ENCODE assay signal across 17 mouse cellular contexts in the genomic region with DNA sequence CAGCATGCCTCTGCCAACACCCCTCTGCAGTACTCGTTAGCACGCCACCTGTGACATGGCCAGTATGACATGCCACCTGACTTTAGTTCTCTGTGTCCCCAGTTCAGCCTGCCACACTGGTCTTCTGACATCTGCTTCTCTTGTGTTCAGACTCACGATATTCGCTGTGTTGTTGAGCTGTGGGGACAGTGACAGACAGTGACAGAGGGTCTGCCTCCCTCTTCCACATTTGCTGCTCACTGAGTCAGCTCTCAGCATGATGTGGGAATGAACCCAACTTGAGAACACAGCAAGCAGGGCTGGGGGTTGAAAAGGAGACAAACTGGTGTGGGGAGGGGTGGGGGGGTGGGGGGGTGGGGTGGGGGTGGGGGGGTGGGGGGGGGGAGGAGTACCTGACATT.
"Had no signal": no experiment of that assay in that cellular context is flagged by ENCODE, and none has a peak within 500 bp of the region (broad histone marks: within the 10 kb centered on the region; RNA-seq: fewer than 3 reads in every experiment).

No protein-coding gene starts in this region.

- H3K36me3 ChIP-seq: liver, embryonic 13.5 days; lung, embryonic 15.5 days; midbrain, embryonic 15.5 days; stomach, embryonic 15.5 days had no signal

- ATAC-seq: liver, postnatal 0 days; midbrain, embryonic 15.5 days had no signal

- H3K4me1 ChIP-seq: liver, embryonic 13.5 days; lung, embryonic 15.5 days; midbrain, embryonic 15.5 days; stomach, embryonic 15.5 days had no signal

- H3K27me3 ChIP-seq: liver, embryonic 13.5 days; lung, embryonic 15.5 days; midbrain, embryonic 15.5 days; stomach, embryonic 15.5 days had no signal

- H3K27ac ChIP-seq: kidney, postnatal 0 days; layer of hippocampus, adult 2 months; liver, embryonic 13.5 days; lung, embryonic 15.5 days; macrophage; midbrain, embryonic 15.5 days; stomach, embryonic 15.5 days had no signal

- H3K4me2 ChIP-seq: liver, embryonic 13.5 days; lung, embryonic 15.5 days; midbrain, embryonic 11.5 days; midbrain, embryonic 15.5 days; stomach, embryonic 15.5 days had no signal

- H3K9me3 ChIP-seq: liver, embryonic 13.5 days; lung, embryonic 15.5 days; midbrain, embryonic 15.5 days; stomach, embryonic 15.5 days had no signal

- DNase-seq: kidney, adult 8-10 months; kidney, postnatal 36 days; liver; liver, embryonic 13.5 days; liver, postnatal 0 days; lung, postnatal 14 days; right cerebral cortex, postnatal 14 days; thymus, adult 2 months; thymus, postnatal 4 days had no signal

- H3K4me3 ChIP-seq: layer of hippocampus, adult 2 months; liver, embryonic 13.5 days; lung, embryonic 15.5 days; megakaryocyte, embryonic 14.5 days; midbrain, embryonic 15.5 days; stomach, embryonic 15.5 days had no signal

- H3K9ac ChIP-seq: liver, embryonic 13.5 days; liver, postnatal 0 days; lung, embryonic 15.5 days; midbrain, embryonic 15.5 days; stomach, embryonic 15.5 days had no signal
